In genomic region chr11:25856629-25857568, GRCm38 (mm10) we compare ENCODE assay signal across 15 mouse cellular contexts.
DNase-seq lines count a peak whose midpoint lies in the region; ATAC-seq and TF ChIP-seq lines count a peak whose summit lies in the region.
"Had no signal": no experiment of that assay in that cellular context is flagged by ENCODE, and none has a peak within 500 bp of the region (broad histone marks: within the 10 kb centered on the region; RNA-seq: fewer than 3 reads in every experiment).

No protein-coding gene starts in this region.

- no peaks in the 10 kb centered on the region for H3K27me3 ChIP-seq in neural tube, embryonic 11.5 days (ENCODE audit: control insufficient read depth, insufficient read depth, low read length)
- no peaks in the 10 kb centered on the region for H3K27me3 ChIP-seq in hindbrain, embryonic 11.5 days (ENCODE audit: control insufficient read depth, insufficient read depth, low read length)
- no peaks in the 10 kb centered on the region for H3K27me3 ChIP-seq in midbrain, embryonic 15.5 days (replicated peaks)
- H3K27me3 ChIP-seq in kidney, adult 2 months (replicated peaks; ENCODE audit: control insufficient read depth, insufficient read depth, low read length): no peaks in the 10 kb centered on the region; the same call in 1 of the 2 replicates

- TF ChIP-seq POLR2A in kidney, adult 2 months (IDR thresholded peaks at IDR 0.05; ENCODE audit: low read depth, low read length): no peak

- H3K27ac ChIP-seq in neural tube, embryonic 11.5 days (ENCODE audit: low read depth, low read length): no peak overlapping the region
- H3K27ac ChIP-seq in hindbrain, embryonic 11.5 days (ENCODE audit: low read depth, low read length): peak overlapping the region; percentile 31; the same call in 1 of the 2 replicates
- peak overlapping the region; percentile 78 for H3K27ac ChIP-seq in midbrain, embryonic 15.5 days
- H3K27ac ChIP-seq in kidney, adult 2 months (ENCODE audit: insufficient read depth, low read depth, low read length): no peak overlapping the region
- H3K27ac ChIP-seq: stomach, postnatal 0 days had no signal

- H3K36me3 ChIP-seq in neural tube, embryonic 11.5 days (ENCODE audit: control insufficient read depth, insufficient read depth, low read length): no peaks in the 10 kb centered on the region
- H3K36me3 ChIP-seq in hindbrain, embryonic 11.5 days (ENCODE audit: control insufficient read depth, insufficient read depth, low read length): no peaks in the 10 kb centered on the region
- no peaks in the 10 kb centered on the region for H3K36me3 ChIP-seq in midbrain, embryonic 15.5 days (replicated peaks)
- no peaks in the 10 kb centered on the region for H3K36me3 ChIP-seq in kidney, adult 2 months (ENCODE audit: control insufficient read depth, insufficient read depth, low read length)

- WGBS in neural tube, embryonic 11.5 days: 39% methylated on average over 16 of the region's 16 CpGs
- 42% methylated on average over 16 of the region's 16 CpGs for WGBS in hindbrain, embryonic 11.5 days
- 17% methylated on average over 16 of the region's 16 CpGs for WGBS in midbrain, embryonic 15.5 days
- 66% methylated on average over 16 of the region's 16 CpGs for WGBS in kidney, adult 2 months

- H3K4me1 ChIP-seq in neural tube, embryonic 11.5 days (ENCODE audit: control insufficient read depth, insufficient read depth, low read length): peaks cover 5% of the 10 kb centered on the region; the same call in 1 of the 2 replicates
- peaks cover 9% of the 10 kb centered on the region for H3K4me1 ChIP-seq in hindbrain, embryonic 11.5 days (replicated peaks; ENCODE audit: control insufficient read depth, insufficient read depth, low read length)
- peaks cover 38% of the 10 kb centered on the region for H3K4me1 ChIP-seq in midbrain, embryonic 15.5 days
- H3K4me1 ChIP-seq in kidney, adult 2 months (ENCODE audit: control insufficient read depth, insufficient read depth, low read length): no peaks in the 10 kb centered on the region

- H3K9ac ChIP-seq in neural tube, embryonic 11.5 days (ENCODE audit: low read length): no peak overlapping the region
- no peak overlapping the region; the same call in 1 of the 2 replicates for H3K9ac ChIP-seq in hindbrain, embryonic 11.5 days (ENCODE audit: low read depth, low read length)
- H3K9ac ChIP-seq in midbrain, embryonic 15.5 days: 0 out of 2 replicates have a peak overlapping the region, but pooled peaks have one; percentile 6

- H3K4me3 ChIP-seq in neural tube, embryonic 11.5 days (ENCODE audit: low read depth, low read length): no peak overlapping the region
- H3K4me3 ChIP-seq in hindbrain, embryonic 11.5 days (ENCODE audit: low read depth, low read length): no peak overlapping the region
- no peak overlapping the region for H3K4me3 ChIP-seq in midbrain, embryonic 15.5 days
- H3K4me3 ChIP-seq in kidney, adult 2 months (ENCODE audit: insufficient read depth, low read depth, low read length): no peak overlapping the region
- H3K4me3 ChIP-seq: erythroblast, embryonic 14.5 days had no signal

- DNase-seq in neural tube, embryonic 11.5 days (ENCODE audit: low spot score): no peak
- DNase-seq in neural tube, embryonic 10.5 days (ENCODE audit: extremely low spot score, low spot score): no peak
- no peak for DNase-seq in hindbrain, embryonic 11.5 days (ENCODE audit: low spot score)
- no peak for DNase-seq in kidney, adult 2 months
- no peak for DNase-seq in frontal cortex, postnatal 36 days (ENCODE audit: low spot score in 2 of 2)
- no peak for DNase-seq in B cell, adult 2 months
- DNase-seq: cerebellum, postnatal 36 days; gastrocnemius, postnatal 25 days; kidney, postnatal 25 days; lung, adult 18-20 months; thymus, postnatal 36 days had no signal

- no peak overlapping the region for H3K4me2 ChIP-seq in neural tube, embryonic 11.5 days (ENCODE audit: low read depth)
- no peak overlapping the region for H3K4me2 ChIP-seq in hindbrain, embryonic 11.5 days (replicated peaks; ENCODE audit: low read depth, low read length)
- H3K4me2 ChIP-seq in midbrain, embryonic 15.5 days: peak overlapping the region; percentile 40

- H3K9me3 ChIP-seq in neural tube, embryonic 11.5 days (ENCODE audit: control insufficient read depth, low read length): no peaks in the 10 kb centered on the region
- H3K9me3 ChIP-seq in hindbrain, embryonic 11.5 days (ENCODE audit: control insufficient read depth, low read length): no peaks in the 10 kb centered on the region
- H3K9me3 ChIP-seq in midbrain, embryonic 15.5 days: no peaks in the 10 kb centered on the region

- TF ChIP-seq CTCF in kidney, adult 2 months (conservative IDR thresholded peaks at IDR 0.05; ENCODE audit: insufficient read depth, insufficient read length, low read depth, low read length): no peak

- 0 out of 2 replicates have a peak, but pooled peaks have one; percentile 36 for ATAC-seq in neural tube, embryonic 11.5 days (ENCODE audit: insufficient read depth, low FRiP score, low TSS enrichment)
- peak; percentile 48; the same call in 1 of the 2 replicates for ATAC-seq in hindbrain, embryonic 11.5 days (ENCODE audit: low FRiP score)
- peak; percentile 40; the same call in 1 of the 2 replicates for ATAC-seq in midbrain, embryonic 15.5 days (replicated peaks)
- ATAC-seq: inflammation-experienced regulatory T-cells, adult 6 months had no signal

Comparison
In these comparisons a context has a peak if more than half of its experiments do, and no peak if none do; other contexts are left out.
1. H3K27ac ChIP-seq: peak in hindbrain, embryonic 11.5 days (single experiment) and midbrain, embryonic 15.5 days (single experiment); none in neural tube, embryonic 11.5 days (single experiment) and kidney, adult 2 months (single experiment).
2. Peak in every context shown above with its lines, with median percentiles within 50 percentile points of each other: ATAC-seq.